Mouse (Mus musculus): ENCODE results near the gene Kcnk13.

Kcnk13 gene

GRCm38 (mm10) chr12:100015146-100015545 is 50.8 kb downstream of the Kcnk13 start:
- DNase-seq (ENCODE audit: low read depth, low spot score), result no peak

GRCm38 (mm10) chr12:100017709-100018108 is 53.4 kb downstream of the Kcnk13 start:
- no peak for DNase-seq (ENCODE audit: low read depth, low spot score)

DNA sequence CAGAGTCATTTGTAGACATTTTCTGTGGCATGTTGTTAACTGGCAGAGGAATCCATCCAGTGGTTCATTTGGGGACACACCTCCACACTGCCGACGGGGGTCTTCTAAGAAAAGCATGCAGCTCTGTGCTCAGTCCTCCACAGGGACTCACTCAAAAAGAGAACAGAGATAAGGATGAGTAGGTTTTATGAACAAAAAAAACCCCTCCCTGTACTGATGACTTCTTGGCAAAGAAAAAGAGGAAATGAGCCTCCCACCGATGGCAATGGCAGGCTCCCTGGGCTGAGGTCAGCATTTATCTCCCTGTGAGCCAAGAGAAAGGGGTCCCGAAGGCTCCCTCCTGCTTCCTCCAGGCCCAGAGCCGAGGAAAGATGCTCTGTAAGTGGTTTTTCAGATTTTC is 58.2 kb downstream of the Kcnk13 start:
- peak; percentile 15 for DNase-seq (ENCODE audit: low read depth, low spot score)

DNA sequence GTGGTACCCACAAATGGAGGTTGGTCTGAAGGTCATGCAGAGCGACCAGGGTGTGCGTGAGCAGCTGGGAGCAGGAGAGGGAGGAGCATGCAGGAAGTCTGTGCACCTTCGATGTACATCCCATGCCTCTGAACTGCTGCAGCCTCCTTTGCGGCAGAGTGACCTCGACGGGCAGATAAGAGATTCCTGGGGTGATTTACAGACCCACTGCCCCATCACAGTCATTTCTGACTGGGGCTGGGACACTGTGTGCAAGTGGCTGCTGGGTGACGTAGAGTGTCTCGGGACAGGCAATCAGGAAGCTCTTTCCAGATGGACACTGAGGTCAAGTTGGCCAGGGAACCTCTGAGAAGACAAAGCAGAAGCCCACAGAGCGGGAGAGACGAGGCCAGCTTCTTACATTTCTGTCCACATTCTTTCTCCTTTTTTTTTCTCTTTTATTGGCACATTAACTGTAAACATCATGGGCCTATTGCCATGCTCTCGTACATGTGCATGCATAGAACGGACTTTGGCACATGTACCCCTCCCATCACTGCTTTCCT is 59.6 kb downstream of the Kcnk13 start:
- DNase-seq (ENCODE audit: low read depth, low spot score), result no peak

DNA sequence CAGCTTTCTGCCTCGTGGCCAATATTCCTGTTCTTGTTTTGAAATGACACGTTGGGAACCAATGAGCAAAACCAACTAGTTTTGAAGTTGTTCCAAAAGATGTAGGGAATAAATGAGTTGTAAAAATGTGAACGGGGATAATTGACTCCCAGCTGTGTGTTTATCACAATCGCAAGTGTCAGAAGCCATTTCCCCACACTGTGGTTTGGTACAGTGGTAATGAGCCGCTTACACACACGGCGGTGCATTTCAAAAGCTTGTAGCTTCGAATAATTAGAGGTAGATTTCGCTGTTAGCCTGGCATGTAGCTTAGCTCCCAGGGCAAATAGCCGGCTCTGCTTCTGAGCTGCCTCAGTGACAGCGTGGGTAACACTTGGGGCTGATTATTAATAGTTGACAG is 61.4 kb downstream of the Kcnk13 start:
- no peak for DNase-seq (ENCODE audit: low read depth, low spot score)

DNA sequence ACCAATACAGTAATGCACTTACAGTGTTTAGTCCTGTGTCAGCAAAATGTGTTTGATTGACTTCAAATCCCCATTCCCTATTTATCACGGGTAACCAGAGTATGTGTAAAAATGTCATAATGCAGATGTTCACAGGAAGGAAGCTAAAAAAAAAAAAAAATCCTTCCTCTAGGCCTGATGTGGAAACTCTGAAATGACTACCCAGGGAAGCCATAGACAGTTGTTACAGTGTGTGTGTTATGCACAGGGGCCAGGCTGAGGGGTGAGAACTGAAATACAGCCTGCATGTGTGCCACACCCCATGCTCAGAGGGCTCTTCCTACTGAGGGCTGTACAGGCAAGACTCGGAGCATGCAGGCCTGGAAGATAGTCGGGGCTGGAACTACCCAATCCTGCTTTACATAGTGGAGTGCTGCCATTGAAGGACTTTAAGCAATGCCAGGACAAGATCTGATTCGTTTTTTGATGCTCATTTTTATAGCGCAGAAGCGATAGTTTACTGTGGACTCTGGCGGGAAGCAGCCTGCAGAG is 62.5 kb downstream of the Kcnk13 start:
- DNase-seq (ENCODE audit: low read depth, low spot score), result no peak

DNA sequence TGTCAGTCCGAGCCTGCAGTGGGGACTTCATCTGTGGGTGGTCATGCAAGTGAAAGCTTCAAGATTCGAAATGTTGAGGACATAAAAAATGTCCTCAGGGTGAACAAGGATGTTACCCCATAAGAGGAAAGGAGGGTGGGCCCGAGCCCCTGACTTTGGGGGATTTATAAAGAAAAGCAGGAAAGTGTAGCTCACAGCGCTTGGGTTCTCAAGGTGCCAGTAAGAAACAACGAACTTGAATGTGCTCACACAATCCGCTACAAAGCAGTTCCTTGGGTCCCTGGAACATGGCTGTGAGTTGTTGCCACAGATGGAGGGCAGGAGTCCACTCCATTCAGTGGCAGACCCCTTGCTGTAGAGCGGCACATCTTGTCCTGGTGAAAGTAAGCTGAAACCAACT is 63.0 kb downstream of the Kcnk13 start:
- DNase-seq (ENCODE audit: low read depth, low spot score), result no peak

DNA sequence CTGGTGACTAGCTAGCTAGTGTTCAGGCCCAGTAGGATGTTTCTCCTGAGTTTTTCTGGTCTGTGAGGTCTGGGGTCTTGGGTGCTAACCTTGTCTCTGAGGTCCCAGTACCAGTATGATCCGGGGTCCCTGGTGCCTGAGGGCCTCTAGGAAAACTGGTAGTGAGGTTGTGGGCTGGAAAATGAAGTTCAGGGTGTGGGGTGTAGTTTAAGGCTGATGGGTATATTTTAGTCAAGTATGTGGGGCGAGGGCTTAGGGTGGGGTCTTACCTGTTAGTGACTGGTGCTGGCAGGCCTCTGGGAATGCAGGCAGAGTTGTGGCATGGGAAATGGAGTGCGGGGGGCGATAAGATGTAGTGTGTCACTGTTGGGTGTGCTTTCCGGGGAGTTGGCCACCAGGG is 67.4 kb downstream of the Kcnk13 start:
- no peak for DNase-seq (ENCODE audit: low read depth, low spot score)

DNA sequence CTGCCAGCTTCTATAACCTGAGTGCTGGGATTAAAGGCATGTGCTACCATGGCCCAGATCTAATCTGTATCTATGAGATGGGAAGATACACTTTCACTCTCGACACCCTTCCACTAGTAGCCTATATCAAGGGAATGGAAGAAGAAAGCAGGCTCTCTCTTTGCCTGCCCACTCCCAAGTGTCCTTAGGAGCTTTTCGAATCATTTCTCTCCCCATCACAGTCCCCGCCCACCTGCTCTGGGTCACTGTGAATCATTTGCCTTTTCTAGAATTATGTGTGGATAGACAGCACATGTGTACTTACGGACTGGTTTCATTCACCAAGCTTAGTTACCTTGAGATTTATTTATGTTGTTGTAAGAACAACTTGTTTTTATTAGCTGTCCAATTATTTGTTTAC is 68.2 kb downstream of the Kcnk13 start:
- no peak for DNase-seq (ENCODE audit: low read depth, low spot score)

DNA sequence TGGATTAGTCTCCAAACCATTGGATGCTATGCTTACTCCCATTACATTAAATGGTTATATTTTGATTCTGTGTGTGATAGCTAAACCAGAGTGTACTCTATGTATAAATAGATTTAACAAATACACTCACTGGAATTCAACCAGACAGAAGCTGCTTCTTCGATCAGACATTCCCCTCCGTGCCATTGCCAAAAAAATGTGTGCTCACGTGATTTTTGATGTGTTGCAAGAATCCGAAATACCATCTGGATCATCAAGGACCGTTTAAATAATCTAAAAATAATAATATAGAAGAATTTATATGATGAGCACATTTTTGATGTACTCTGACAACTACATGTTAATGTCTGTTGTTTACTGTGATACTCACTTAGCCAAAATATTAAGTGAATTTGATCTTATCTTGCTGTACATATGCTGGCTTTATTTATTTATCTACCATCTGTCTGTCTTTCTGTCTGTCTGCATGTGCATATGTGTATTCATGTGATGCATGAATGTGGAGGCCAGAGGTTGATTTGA is 74.5 kb downstream of the Kcnk13 start:
- DNase-seq (ENCODE audit: low read depth, low spot score), result no peak

- no peak for DNase-seq (ENCODE audit: low read depth, low spot score)
These were observed 77.8 kb downstream of the Kcnk13 start for GRCm38 (mm10) chr12:100042116-100042515.

- no peak for DNase-seq (ENCODE audit: low read depth, low spot score)
These were observed 80.4 kb downstream of the Kcnk13 start for GRCm38 (mm10) chr12:100044704-100045103.

DNA sequence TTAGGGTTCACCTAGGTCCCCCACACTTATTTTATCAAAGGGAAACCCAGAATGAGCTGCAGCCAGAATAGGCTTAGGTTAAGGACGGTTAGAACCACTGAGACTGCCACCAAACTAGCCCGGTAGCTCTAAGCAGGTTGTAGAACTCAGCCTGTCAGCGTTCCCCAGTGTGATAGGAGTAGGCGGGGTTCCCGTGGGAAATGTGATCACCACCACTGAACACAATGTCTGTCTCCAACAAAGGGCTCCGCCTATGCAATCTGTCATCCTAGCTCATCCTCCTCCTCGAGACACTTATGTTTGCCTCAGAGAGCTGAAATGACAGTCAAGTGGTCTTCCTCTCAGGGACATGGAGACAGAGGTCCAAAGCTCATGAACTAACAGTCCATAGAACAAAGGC is 86.3 kb downstream of the Kcnk13 start:
- DNase-seq (ENCODE audit: low read depth, low spot score), result no peak

GRCm38 (mm10) chr12:100053617-100054016 is 89.3 kb downstream of the Kcnk13 start:
- DNase-seq (ENCODE audit: low read depth, low spot score), result no peak

GRCm38 (mm10) chr12:100061071-100061470 is 96.8 kb downstream of the Kcnk13 start:
- DNase-seq (ENCODE audit: low read depth, low spot score), result no peak

GRCm38 (mm10) chr12:100061826-100062225 is 97.5 kb downstream of the Kcnk13 start:
- DNase-seq (ENCODE audit: low read depth, low spot score), result peak; percentile 74

GRCm38 (mm10) chr12:100062584-100062983 is 98.3 kb downstream of the Kcnk13 start:
- DNase-seq (ENCODE audit: low read depth, low spot score), result no peak

- DNase-seq (ENCODE audit: low read depth, low spot score), result no peak
These were observed 100.8 kb downstream of the Kcnk13 start for GRCm38 (mm10) chr12:100065109-100065508.

- DNase-seq (ENCODE audit: low read depth, low spot score), result peak; percentile 47
These were observed 103.2 kb downstream of the Kcnk13 start for GRCm38 (mm10) chr12:100067477-100067876.

- DNase-seq (ENCODE audit: low read depth, low spot score), result no peak
These were observed 108.9 kb downstream of the Kcnk13 start for GRCm38 (mm10) chr12:100073201-100073672.

DNA sequence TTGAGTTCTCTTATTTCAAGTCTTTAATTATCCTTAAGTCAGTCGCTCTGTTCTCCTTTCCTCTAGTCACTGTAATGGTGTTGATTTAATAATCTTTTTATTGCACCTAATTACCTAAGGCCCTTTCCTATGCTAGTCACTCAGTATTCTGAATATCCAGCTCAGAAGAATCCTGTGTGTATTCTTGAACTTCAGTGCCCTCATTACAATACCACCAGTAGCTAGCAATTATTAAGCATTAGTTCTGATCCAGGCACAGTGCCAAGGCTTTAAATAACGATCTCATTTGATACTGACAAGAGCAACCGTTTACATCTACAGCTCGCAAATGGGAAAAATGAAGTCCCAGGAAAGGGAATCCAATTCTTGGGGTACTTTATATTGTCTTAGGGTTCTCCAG is 111.4 kb downstream of the Kcnk13 start:
- DNase-seq (ENCODE audit: low read depth, low spot score), result no peak

- DNase-seq (ENCODE audit: low read depth, low spot score), result peak; percentile 76
These were observed 115.5 kb downstream of the Kcnk13 start for GRCm38 (mm10) chr12:100079636-100080286.

DNA sequence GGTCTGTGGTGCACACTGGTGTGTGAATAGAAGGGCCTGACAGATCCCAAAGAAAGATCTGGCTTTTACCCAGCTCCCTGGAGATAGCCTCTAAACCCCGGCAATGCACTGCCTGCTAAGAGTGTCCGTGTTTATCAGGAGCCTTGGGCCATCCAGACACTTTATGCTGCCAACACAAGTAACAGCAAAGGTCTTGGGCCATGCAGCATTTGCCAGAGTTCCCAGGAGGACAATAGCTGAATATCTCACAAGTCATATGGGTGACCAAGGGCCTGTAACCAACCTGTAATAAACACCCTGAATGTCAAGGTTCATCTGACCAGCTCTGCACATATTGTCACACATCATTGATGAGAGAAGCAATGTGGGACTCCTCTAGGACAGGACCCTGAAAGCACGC is 123.7 kb downstream of the Kcnk13 start:
- DNase-seq (ENCODE audit: low read depth, low spot score), result no peak

All from skeletal muscle tissue, adult 2 months (tissue).